Mouse (Mus musculus) hindbrain, embryonic 11.5 days (tissue): Measurements from ENCODE around the gene Ahcyl2. TPM values are rescaled to one million over a fixed set of nuclear protein-coding genes. Genes with fewer than 3 reads are reported as not detected.

Source experiments
- ATAC-seq: fragments of 200-750 bp; cut with Nextera tagmentation; 2 replicates; pipeline ENCODE4 v1.8.0; 2017; ENCODE audit warnings: mild to moderate bottlenecking, moderate TSS enrichment, moderate library complexity; ENCODE audit not compliant: low FRiP score
- DNase-seq: peaks from one replicate; pipeline ENCODE4 v3.0.0-alpha.2; 2015; ENCODE audit warnings: low spot score
- H3K27ac ChIP-seq: fragments of 300-500 bp; sonication (generic); 2 replicates; pipeline ENCODE4 v1.5.1; 2014; ENCODE audit warnings: mild to moderate bottlenecking, low read depth, low read length
- H3K27me3 ChIP-seq: fragments of 300-500 bp; sonication (generic); 2 replicates; pipeline ENCODE4 v1.6.1; 2014; ENCODE audit warnings: mild to moderate bottlenecking, low read length, moderate library complexity, mixed read lengths; ENCODE audit not compliant: control insufficient read depth, insufficient read depth
- H3K36me3 ChIP-seq: fragments of 300-500 bp; sonication (generic); 2 replicates; pipeline ENCODE4 v1.6.1; 2014; ENCODE audit warnings: mild to moderate bottlenecking, low read length, moderate library complexity, mixed read lengths; ENCODE audit not compliant: control insufficient read depth, insufficient read depth
- H3K4me1 ChIP-seq: fragments of 300-500 bp; sonication (generic); replicated peaks from 2 replicates; pipeline ENCODE4 v1.6.1; 2014; ENCODE audit warnings: low read length, mixed read lengths; ENCODE audit not compliant: control insufficient read depth, insufficient read depth
- H3K4me2 ChIP-seq: fragments of 300-500 bp; sonication (generic); replicated peaks from 2 replicates; pipeline ENCODE4 v1.6.1; 2014; ENCODE audit warnings: mild to moderate bottlenecking, low read depth, low read length
- H3K4me3 ChIP-seq: fragments of 300-500 bp; sonication (generic); 2 replicates; pipeline ENCODE4 v1.5.1; 2014; ENCODE audit warnings: low read depth, low read length
- H3K9ac ChIP-seq: fragments of 300-500 bp; sonication (generic); 2 replicates; pipeline ENCODE4 v1.6.1; 2014; ENCODE audit warnings: low read depth, low read length
- H3K9me3 ChIP-seq: fragments of 300-500 bp; sonication (generic); 2 replicates; pipeline ENCODE4 v1.6.1; 2016; ENCODE audit warnings: low read length; ENCODE audit not compliant: control insufficient read depth
- WGBS: fragments of 180-500 bp; shearing (Covaris S2); extraction: QIAGEN DNeasy Blood & Tissue Kit; methylation state at CpG from one replicate; pipeline ENCODE4 v1.1.7; 2014; 5-methylcytosine and 5-hydroxymethylcytosine counted together
- polyA plus RNA-seq: library from polyadenylated mRNA; unstranded; fragments of >200 nt; fragmentation: Nextera tagmentation; extraction: Ambion mirVana; gene quantifications from 2 replicates; pipeline ENCODE4 v1.2.1, GENCODE M21; 2014

Ahcyl2 gene
- polyA plus RNA-seq, 1 experiment from 2014 or later: 17.4 TPM

GRCm38 (mm10) chr6:29910631-29911030, 142.8 kb downstream of the Ahcyl2 start:
- WGBS: 93% methylated on average over 3 of the region's 3 CpGs
- Histone ChIP-seq H3K9ac (no peak overlapping the region), H3K27ac (no peak overlapping the region), H3K27me3 (no peaks in the 10 kb centered on the region), H3K4me3 (no peak overlapping the region), H3K9me3 (no peaks in the 10 kb centered on the region), H3K4me1 (no peaks in the 10 kb centered on the region), H3K36me3 (no peaks in the 10 kb centered on the region), H3K4me2 (no peak overlapping the region)
- ATAC-seq (no peak), DNase-seq (no peak)

- H3K27ac ChIP-seq: no peak overlapping the region
- WGBS: 61% methylated on average over 1 of the region's 1 CpGs
- no peaks in the 10 kb centered on the region for H3K9me3 ChIP-seq
- no peaks in the 10 kb centered on the region; the same call in 1 of the 2 replicates for H3K27me3 ChIP-seq
- ATAC-seq (no peak), DNase-seq (no peak)
- H3K4me2 ChIP-seq: no peak overlapping the region
- H3K9ac ChIP-seq: no peak overlapping the region
- H3K36me3 ChIP-seq: no peaks in the 10 kb centered on the region
- H3K4me1 ChIP-seq: no peaks in the 10 kb centered on the region
- H3K4me3 ChIP-seq: no peak overlapping the region
Observed at GRCm38 (mm10) chr6:29913673-29914072, 145.9 kb downstream of the Ahcyl2 start.

- no peak overlapping the region for H3K9ac ChIP-seq
- H3K27ac ChIP-seq: no peak overlapping the region
- ATAC-seq (no peak), DNase-seq (no peak)
- H3K9me3 ChIP-seq: no peaks in the 10 kb centered on the region
- H3K27me3 ChIP-seq: no peaks in the 10 kb centered on the region; the same call in 1 of the 2 replicates
- H3K4me1 ChIP-seq: no peaks in the 10 kb centered on the region
- no peak overlapping the region for H3K4me2 ChIP-seq
- H3K36me3 ChIP-seq: no peaks in the 10 kb centered on the region
- no peak overlapping the region for H3K4me3 ChIP-seq
Observed at GRCm38 (mm10) chr6:29914136-29914535, 146.3 kb downstream of the Ahcyl2 start.

GRCm38 (mm10) chr6:29915836-29916235, 148.0 kb downstream of the Ahcyl2 start:
- Histone ChIP-seq H3K9me3 (no peaks in the 10 kb centered on the region), H3K4me1 (no peaks in the 10 kb centered on the region), H3K36me3 (no peaks in the 10 kb centered on the region), H3K27ac (no peak overlapping the region), H3K9ac (no peak overlapping the region), H3K4me2 (no peak overlapping the region), H3K27me3 (no peaks in the 10 kb centered on the region; the same call in 1 of the 2 replicates), H3K4me3 (no peak overlapping the region)
- DNase-seq (peak; percentile 18), ATAC-seq (no peak)
- 33% methylated on average over 9 of the region's 9 CpGs for WGBS

GRCm38 (mm10) chr6:29916530-29917382, 148.9 kb downstream of the Ahcyl2 start, which contains the start of gene Strip2:
Strip2 (plus strand) TSS chr6:29917012.
- peak within 1 kb of the TSS; percentile 61 for H3K4me3 ChIP-seq
- no peaks in the 10 kb centered on the region for H3K4me1 ChIP-seq
- DNase-seq (peak; percentile 97), ATAC-seq (peak; percentile 99)
- H3K9me3 ChIP-seq: no peaks in the 10 kb centered on the region
- under 1% methylated on average over 56 of the region's 67 CpGs for WGBS
- H3K36me3 ChIP-seq: no peaks in the 10 kb centered on the region
- peak within 1 kb of the TSS; percentile 35 for H3K9ac ChIP-seq
- no peaks in the 10 kb centered on the region; the same call in 1 of the 2 replicates for H3K27me3 ChIP-seq
- H3K27ac ChIP-seq: no peak within 1 kb of the TSS
- H3K4me2 ChIP-seq: peak within 1 kb of the TSS; percentile 82

GRCm38 (mm10) chr6:29917383-29917720, 149.5 kb downstream of the Ahcyl2 start:
- WGBS: 0% methylated on average over 17 of the region's 21 CpGs
- DNase-seq (no peak), ATAC-seq (peak; percentile 80)
- no peaks in the 10 kb centered on the region; the same call in 1 of the 2 replicates for H3K27me3 ChIP-seq
- H3K4me1 ChIP-seq: no peaks in the 10 kb centered on the region
- H3K4me3 ChIP-seq: peak overlapping the region; percentile 61
- H3K36me3 ChIP-seq: no peaks in the 10 kb centered on the region
- no peaks in the 10 kb centered on the region for H3K9me3 ChIP-seq
- peak overlapping the region; percentile 35 for H3K9ac ChIP-seq
- peak overlapping the region; percentile 82 for H3K4me2 ChIP-seq
- no peak overlapping the region for H3K27ac ChIP-seq

GRCm38 (mm10) chr6:29917947-29918346, 150.1 kb downstream of the Ahcyl2 start:
- 51% methylated on average over 4 of the region's 4 CpGs for WGBS
- no peak overlapping the region for H3K27ac ChIP-seq
- no peaks in the 10 kb centered on the region for H3K36me3 ChIP-seq
- no peaks in the 10 kb centered on the region for H3K4me1 ChIP-seq
- peak; percentile 25 for DNase-seq
- H3K9ac ChIP-seq: no peak overlapping the region
- H3K9me3 ChIP-seq: no peaks in the 10 kb centered on the region
- H3K27me3 ChIP-seq: no peaks in the 10 kb centered on the region; the same call in 1 of the 2 replicates
- H3K4me2 ChIP-seq: no peak overlapping the region
- no peak for ATAC-seq
- H3K4me3 ChIP-seq: no peak overlapping the region

GRCm38 (mm10) chr6:29923501-29923900, 155.7 kb downstream of the Ahcyl2 start:
- Histone ChIP-seq H3K9me3 (no peaks in the 10 kb centered on the region), H3K36me3 (no peaks in the 10 kb centered on the region), H3K4me3 (no peak overlapping the region), H3K4me2 (no peak overlapping the region), H3K4me1 (no peaks in the 10 kb centered on the region), H3K27ac (no peak overlapping the region), H3K9ac (no peak overlapping the region), H3K27me3 (no peaks in the 10 kb centered on the region; the same call in 1 of the 2 replicates)
- DNase-seq (no peak), ATAC-seq (no peak)
- 87% methylated on average over 4 of the region's 4 CpGs for whole genome bisulfite sequencing
